Mouse (Mus musculus) liver, embryonic 13.5 days (tissue): ENCODE results near the gene Foxp1. TPM values are rescaled to one million over a fixed set of nuclear protein-coding genes. Genes with fewer than 3 reads are reported as not detected.

ENCODE experiments used
- ATAC-seq: fragments of 200-750 bp; cut with Nextera tagmentation; 2 replicates; pipeline ENCODE4 v1.8.0; 2017; ENCODE audit warnings: low read depth, mild to moderate bottlenecking, moderate number of reproducible peaks, moderate library complexity
- DNase-seq: peaks from one replicate; pipeline ENCODE4 v3.0.0; 2022
- H3K27ac ChIP-seq: fragments of 300-500 bp; sonication (generic); 2 replicates; pipeline ENCODE4 v1.5.1; 2015; ENCODE audit warnings: moderate library complexity, mild to moderate bottlenecking, inconsistent platforms
- H3K27me3 ChIP-seq: fragments of 300-500 bp; sonication (generic); 2 replicates; pipeline ENCODE4 v1.6.1; 2015; ENCODE audit warnings: mild to moderate bottlenecking, inconsistent platforms
- H3K36me3 ChIP-seq: fragments of 300-500 bp; sonication (generic); 2 replicates; pipeline ENCODE4 v1.6.1; 2015; ENCODE audit warnings: mild to moderate bottlenecking, inconsistent platforms
- H3K4me1 ChIP-seq: fragments of 300-500 bp; sonication (generic); replicated peaks from 2 replicates; pipeline ENCODE4 v1.6.1; 2015; ENCODE audit warnings: inconsistent platforms
- H3K4me2 ChIP-seq: fragments of 300-500 bp; sonication (generic); 2 replicates; pipeline ENCODE4 v1.6.1; 2015; ENCODE audit warnings: inconsistent platforms, mild to moderate bottlenecking, moderate library complexity
- H3K4me3 ChIP-seq: fragments of 300-500 bp; sonication (generic); replicated peaks from 2 replicates; pipeline ENCODE4 v1.5.1; 2015; ENCODE audit warnings: mild to moderate bottlenecking, inconsistent platforms
- H3K9ac ChIP-seq: fragments of 300-500 bp; sonication (generic); 2 replicates; pipeline ENCODE4 v1.6.1; 2015; ENCODE audit warnings: mild to moderate bottlenecking, inconsistent platforms
- H3K9me3 ChIP-seq: fragments of 300-500 bp; sonication (generic); replicated peaks from 2 replicates; pipeline ENCODE4 v1.6.1; 2016; ENCODE audit warnings: inconsistent platforms
- WGBS: fragments of 180-500 bp; shearing (Covaris S2); methylation state at CpG from one replicate; pipeline ENCODE4 v1.1.7; 2015; ENCODE audit not compliant: insufficient replicate concordance; 5-methylcytosine and 5-hydroxymethylcytosine counted together
- polyA plus RNA-seq: library from polyadenylated mRNA; unstranded; fragments of >200 nt; fragmentation: Nextera tagmentation; extraction: Ambion mirVana; gene quantifications from 2 replicates; pipeline ENCODE4 v1.2.1, GENCODE M21; 2015

The Foxp1 gene
- polyA plus RNA-seq, 1 experiment from 2014 or later = 14.2 TPM

GRCm38 (mm10) chr6:98996822-98997221 is 525.7 kb downstream of the Foxp1 start:
- no peak overlapping the region for H3K4me2 ChIP-seq
- ATAC-seq (no peak), DNase-seq (no peak)
- WGBS = 80% methylated on average over 2 of the region's 2 CpGs
- H3K4me1 ChIP-seq = peaks cover 28% of the 10 kb centered on the region
- no peak overlapping the region for H3K9ac ChIP-seq
- H3K9me3 ChIP-seq = no peaks in the 10 kb centered on the region
- H3K27ac ChIP-seq = no peak overlapping the region
- no peaks in the 10 kb centered on the region for H3K27me3 ChIP-seq
- no peak overlapping the region for H3K4me3 ChIP-seq
- no peaks in the 10 kb centered on the region; the same call in 1 of the 2 replicates for H3K36me3 ChIP-seq

DNA sequence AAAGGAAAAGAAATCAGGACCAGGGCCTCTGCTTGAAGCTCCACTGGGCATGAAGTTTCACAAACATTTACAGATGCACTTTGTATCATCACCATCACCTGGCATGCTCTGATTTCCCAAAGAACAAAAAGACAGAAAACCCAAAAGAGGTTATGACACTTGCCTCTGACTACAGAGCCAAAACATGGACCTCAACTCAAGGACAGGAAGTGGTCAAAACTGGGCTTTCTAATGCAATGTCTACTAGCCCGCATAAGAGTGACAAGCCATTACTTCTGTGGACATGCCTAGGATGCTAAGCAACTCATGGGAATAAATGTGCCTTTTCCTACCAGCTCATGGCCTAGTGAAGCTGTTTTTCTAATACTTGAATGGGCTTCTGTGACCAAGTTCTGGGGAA is 526.2 kb downstream of the Foxp1 start:
- ATAC-seq (no peak), DNase-seq (no peak)
- H3K27me3 ChIP-seq = no peaks in the 10 kb centered on the region
- no peak overlapping the region for H3K4me3 ChIP-seq
- no peak overlapping the region for H3K4me2 ChIP-seq
- no peaks in the 10 kb centered on the region; the same call in 1 of the 2 replicates for H3K36me3 ChIP-seq
- H3K27ac ChIP-seq = no peak overlapping the region
- WGBS = 47% methylated on average over 1 of the region's 1 CpGs
- no peak overlapping the region for H3K9ac ChIP-seq
- peaks cover 32% of the 10 kb centered on the region for H3K4me1 ChIP-seq
- no peaks in the 10 kb centered on the region for H3K9me3 ChIP-seq

GRCm38 (mm10) chr6:98995681-98996080 is 526.8 kb downstream of the Foxp1 start:
- H3K27me3 ChIP-seq = no peaks in the 10 kb centered on the region
- H3K4me3 ChIP-seq = no peak overlapping the region
- H3K27ac ChIP-seq = no peak overlapping the region
- H3K4me1 ChIP-seq = peaks cover 37% of the 10 kb centered on the region
- H3K36me3 ChIP-seq = no peaks in the 10 kb centered on the region
- no peaks in the 10 kb centered on the region for H3K9me3 ChIP-seq
- 72% methylated on average over 4 of the region's 4 CpGs for WGBS
- H3K9ac ChIP-seq = no peak overlapping the region
- no peak for DNase-seq
- ATAC-seq = no peak
- no peak overlapping the region for H3K4me2 ChIP-seq

DNA sequence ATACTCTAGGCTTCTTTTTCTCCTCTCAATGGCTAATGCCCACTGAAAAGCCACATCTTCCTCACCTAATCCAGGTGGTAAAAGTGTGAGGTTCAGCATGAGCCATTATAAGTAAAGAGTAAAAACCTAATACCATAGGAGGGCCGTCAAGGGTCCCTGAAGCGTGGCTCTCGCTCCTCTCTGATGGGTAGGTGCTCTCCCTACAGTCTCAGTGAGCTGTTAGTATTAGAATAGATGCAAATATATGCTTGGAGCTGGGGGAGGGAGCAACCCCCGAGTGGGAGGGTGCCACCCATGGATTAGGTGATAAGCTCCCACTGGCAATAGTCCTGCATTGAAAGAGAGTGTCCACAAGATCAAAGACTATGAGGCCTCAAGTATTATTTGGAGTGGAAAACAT is 527.6 kb downstream of the Foxp1 start:
- Histone ChIP-seq H3K4me1 (peaks cover 37% of the 10 kb centered on the region), H3K27ac (no peak overlapping the region), H3K9me3 (no peaks in the 10 kb centered on the region), H3K4me3 (no peak overlapping the region), H3K27me3 (no peaks in the 10 kb centered on the region), H3K36me3 (no peaks in the 10 kb centered on the region), H3K9ac (no peak overlapping the region), H3K4me2 (no peak overlapping the region)
- DNase-seq = no peak
- ATAC-seq = no peak
- WGBS = 67% methylated on average over 4 of the region's 4 CpGs

DNA sequence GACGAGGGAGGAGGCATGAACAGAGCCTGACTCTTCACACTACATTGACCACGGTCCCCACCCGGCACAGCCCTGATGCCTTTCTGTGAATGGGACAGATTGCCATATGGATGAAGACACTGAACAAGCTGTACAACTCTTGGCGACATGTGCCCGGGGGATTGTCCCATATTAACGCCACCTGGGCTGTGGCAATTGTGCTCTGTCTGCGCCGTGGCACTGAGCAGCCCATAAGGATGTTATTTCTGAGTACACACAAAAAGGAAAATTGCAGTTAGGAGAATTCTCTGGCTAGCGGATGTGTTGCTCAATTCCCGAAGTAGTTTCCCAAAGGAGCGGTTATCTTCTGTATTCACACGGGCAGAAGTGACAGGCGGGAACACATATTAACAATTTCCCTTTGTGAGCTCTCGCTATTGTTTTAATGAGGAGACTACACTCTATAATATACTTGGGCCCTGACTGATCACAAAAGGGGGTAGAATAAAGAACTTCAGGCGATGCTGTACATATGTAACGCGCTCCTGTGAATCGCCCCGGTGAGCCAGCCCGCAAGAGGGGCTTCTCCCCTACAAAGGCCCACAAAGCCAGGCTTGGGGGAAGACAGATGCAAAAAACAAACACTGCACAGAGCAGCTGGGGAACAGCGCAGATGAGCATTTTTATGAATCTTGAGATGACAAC is 528.3 kb downstream of the Foxp1 start:
- H3K27me3 ChIP-seq = no peaks in the 10 kb centered on the region
- H3K9me3 ChIP-seq = no peaks in the 10 kb centered on the region
- no peak overlapping the region for H3K9ac ChIP-seq
- ATAC-seq (no peak), DNase-seq (no peak)
- H3K27ac ChIP-seq = no peak overlapping the region
- H3K4me2 ChIP-seq = no peak overlapping the region
- peaks cover 37% of the 10 kb centered on the region for H3K4me1 ChIP-seq
- 82% methylated on average over 21 of the region's 21 CpGs for WGBS
- no peak overlapping the region for H3K4me3 ChIP-seq
- H3K36me3 ChIP-seq = no peaks in the 10 kb centered on the region

DNA sequence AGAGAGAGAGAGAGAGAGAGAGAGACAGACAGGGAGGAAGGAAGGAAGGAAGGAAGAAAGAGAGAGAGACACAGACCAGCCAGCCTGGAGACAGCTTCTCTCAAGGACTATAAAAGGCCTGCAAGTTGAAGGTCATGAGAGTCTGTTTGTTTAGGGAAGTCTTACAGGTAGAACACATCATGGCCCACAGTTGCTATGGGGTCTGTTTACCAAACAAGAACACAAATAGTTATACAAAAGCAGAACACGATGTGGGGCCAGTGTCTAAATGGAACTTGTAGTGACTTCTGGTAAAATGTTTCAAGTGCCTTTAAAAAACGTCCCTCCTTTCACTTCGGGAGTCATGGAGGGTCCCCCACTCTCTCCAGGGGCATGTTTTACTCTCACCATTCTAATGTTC is 529.3 kb downstream of the Foxp1 start:
- no peak for ATAC-seq
- 45% methylated on average over 3 of the region's 3 CpGs for WGBS
- Histone ChIP-seq H3K9ac (no peak overlapping the region), H3K36me3 (no peaks in the 10 kb centered on the region), H3K4me2 (no peak overlapping the region), H3K9me3 (no peaks in the 10 kb centered on the region), H3K27ac (no peak overlapping the region), H3K4me1 (peaks cover 38% of the 10 kb centered on the region), H3K27me3 (no peaks in the 10 kb centered on the region), H3K4me3 (no peak overlapping the region)
- DNase-seq = no peak

DNA sequence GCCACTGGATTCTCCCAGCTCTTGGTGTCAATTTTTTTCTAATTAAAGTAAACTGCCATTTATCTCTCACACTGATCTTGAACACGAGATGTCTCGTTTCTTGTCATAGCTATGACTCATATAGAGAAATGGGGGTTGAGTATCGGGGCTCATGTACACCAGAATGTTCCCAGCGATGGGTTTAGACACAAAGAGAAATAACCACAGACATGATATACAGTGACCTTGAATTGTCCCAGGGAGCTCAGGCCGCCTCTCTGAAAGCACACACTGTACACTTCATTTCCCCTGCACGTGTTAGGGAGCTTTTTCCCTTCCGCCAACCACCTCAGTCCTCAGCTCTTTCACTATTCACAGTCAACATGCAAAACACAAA is 529.8 kb downstream of the Foxp1 start:
- Histone ChIP-seq H3K4me1 (peaks cover 41% of the 10 kb centered on the region), H3K27ac (no peak overlapping the region), H3K36me3 (no peaks in the 10 kb centered on the region), H3K27me3 (no peaks in the 10 kb centered on the region), H3K9me3 (no peaks in the 10 kb centered on the region), H3K4me2 (no peak overlapping the region), H3K4me3 (no peak overlapping the region), H3K9ac (no peak overlapping the region)
- DNase-seq (no peak), ATAC-seq (no peak)
- WGBS = 34% methylated on average over 7 of the region's 7 CpGs

- Histone ChIP-seq H3K4me2 (no peak overlapping the region), H3K27me3 (no peaks in the 10 kb centered on the region), H3K9ac (no peak overlapping the region), H3K27ac (no peak overlapping the region), H3K4me1 (peaks cover 47% of the 10 kb centered on the region), H3K9me3 (no peaks in the 10 kb centered on the region), H3K4me3 (no peak overlapping the region), H3K36me3 (no peaks in the 10 kb centered on the region)
- ATAC-seq (no peak; the same call in 1 of the 2 replicates), DNase-seq (no peak)
- WGBS = 68% methylated on average over 5 of the region's 5 CpGs
Measured at GRCm38 (mm10) chr6:98991900-98992771, 530.4 kb downstream of the Foxp1 start.

DNA sequence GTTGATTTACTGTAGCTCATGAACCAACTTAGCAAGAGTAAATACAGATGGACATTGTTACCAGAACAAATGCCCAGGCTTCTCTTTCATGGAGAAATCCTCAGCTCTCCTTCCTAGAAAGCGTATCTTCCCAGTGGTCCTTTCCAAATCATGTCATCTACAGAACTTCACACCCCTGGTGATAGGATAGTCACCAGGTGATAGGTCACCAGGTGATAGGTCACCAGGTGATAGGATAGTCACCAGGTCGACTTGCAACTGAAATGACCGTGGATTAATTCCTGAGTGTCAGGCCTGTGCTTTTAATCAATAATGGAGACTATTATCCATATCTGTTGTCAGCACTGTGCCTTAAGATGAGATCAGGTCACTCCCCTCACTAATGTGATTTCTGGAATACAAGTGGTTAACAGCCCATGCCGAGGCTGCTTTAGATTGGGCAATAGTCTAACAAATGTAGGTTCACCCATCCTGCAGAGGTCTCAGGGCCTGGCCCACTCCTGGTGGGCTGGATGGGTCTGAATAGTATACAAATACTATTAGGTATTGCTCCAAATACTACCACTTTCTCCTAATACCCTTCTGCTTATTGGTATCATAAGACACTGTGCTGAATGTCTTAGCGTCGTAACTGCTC is 534.9 kb downstream of the Foxp1 start:
- 67% methylated on average over 6 of the region's 6 CpGs for WGBS
- no peak overlapping the region for H3K27ac ChIP-seq
- DNase-seq = no peak
- no peaks in the 10 kb centered on the region for H3K27me3 ChIP-seq
- no peak overlapping the region for H3K9ac ChIP-seq
- H3K4me1 ChIP-seq = peaks cover 50% of the 10 kb centered on the region
- H3K9me3 ChIP-seq = no peaks in the 10 kb centered on the region
- ATAC-seq = no peak
- no peak overlapping the region for H3K4me3 ChIP-seq
- no peaks in the 10 kb centered on the region for H3K36me3 ChIP-seq
- H3K4me2 ChIP-seq = no peak overlapping the region

DNA sequence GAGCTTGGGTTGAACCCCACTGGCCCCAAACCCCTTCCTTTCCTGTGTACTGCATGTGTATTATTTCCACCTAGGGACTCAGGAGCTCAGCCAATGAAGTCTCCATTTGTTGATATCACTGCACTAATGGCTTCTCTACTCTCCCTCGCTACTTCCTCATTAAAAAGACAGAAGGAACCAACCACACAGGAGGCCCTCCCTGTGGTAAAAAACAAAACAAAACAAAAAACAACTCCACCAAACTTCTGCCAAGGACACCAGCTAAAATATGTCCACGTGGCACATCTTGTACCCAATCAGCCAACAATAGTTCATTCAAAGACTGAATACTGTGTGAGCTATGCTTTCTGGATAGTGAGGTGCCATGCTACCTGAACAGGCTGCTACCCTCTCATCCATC is 537.1 kb downstream of the Foxp1 start:
- no peaks in the 10 kb centered on the region for H3K9me3 ChIP-seq
- H3K4me1 ChIP-seq = peaks cover 41% of the 10 kb centered on the region
- no peak overlapping the region for H3K9ac ChIP-seq
- WGBS = 47% methylated on average over 2 of the region's 2 CpGs
- DNase-seq (no peak), ATAC-seq (no peak)
- H3K27ac ChIP-seq = no peak overlapping the region
- H3K4me2 ChIP-seq = no peak overlapping the region
- H3K36me3 ChIP-seq = no peaks in the 10 kb centered on the region
- H3K4me3 ChIP-seq = no peak overlapping the region
- no peaks in the 10 kb centered on the region for H3K27me3 ChIP-seq

- Histone ChIP-seq H3K27ac (no peak overlapping the region), H3K27me3 (no peaks in the 10 kb centered on the region), H3K4me1 (peaks cover 42% of the 10 kb centered on the region), H3K4me2 (no peak overlapping the region), H3K9ac (no peak overlapping the region), H3K36me3 (no peaks in the 10 kb centered on the region), H3K4me3 (no peak overlapping the region), H3K9me3 (no peaks in the 10 kb centered on the region)
- DNase-seq = no peak
- WGBS = 79% methylated on average over 6 of the region's 6 CpGs
- ATAC-seq = no peak
Measured at GRCm38 (mm10) chr6:98984626-98985025, 537.9 kb downstream of the Foxp1 start.
